Mouse (Mus musculus): ENCODE measurements around the gene Tmem107.

DNA sequence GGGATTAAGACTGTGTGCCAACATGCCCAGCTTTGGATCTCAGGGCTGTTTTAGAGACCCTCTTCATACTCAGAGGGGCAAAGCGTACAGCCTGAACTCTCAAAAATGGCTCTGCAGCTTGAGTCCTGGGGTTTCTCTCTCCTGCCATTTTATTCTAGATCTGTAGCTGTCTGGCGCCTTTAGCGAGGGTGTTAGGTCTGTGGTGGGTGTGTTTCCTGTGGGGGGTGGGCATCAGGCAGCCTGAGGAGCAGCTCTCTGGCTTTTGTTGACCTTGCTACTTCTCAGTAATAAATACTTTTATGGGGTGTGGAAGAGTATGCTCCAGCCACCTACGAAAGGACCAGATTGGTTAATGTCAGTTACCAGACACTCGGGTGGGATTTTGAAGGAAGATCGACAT, 7.4 kb downstream of the Tmem107 start:
- TF ChIP-seq CTCF (conservative IDR thresholded peaks at IDR 0.05; ENCODE audit: insufficient read depth, insufficient read length, low read depth, low read length) (no peak), POLR2A (IDR thresholded peaks at IDR 0.05; ENCODE audit: low read depth, low read length) (no peak)
